Mouse (Mus musculus): Measurements from ENCODE around the gene Alox5. TPM values are rescaled to one million over a fixed set of nuclear protein-coding genes. Genes with fewer than 3 reads are reported as not detected.
A peak's percentile ranks its signal among the peaks of the same experiment; 100 is the strongest.

The Alox5 gene
- total RNA-seq, 2 experiments from 2014 or later, result 10.4 to 20.1 TPM

DNA sequence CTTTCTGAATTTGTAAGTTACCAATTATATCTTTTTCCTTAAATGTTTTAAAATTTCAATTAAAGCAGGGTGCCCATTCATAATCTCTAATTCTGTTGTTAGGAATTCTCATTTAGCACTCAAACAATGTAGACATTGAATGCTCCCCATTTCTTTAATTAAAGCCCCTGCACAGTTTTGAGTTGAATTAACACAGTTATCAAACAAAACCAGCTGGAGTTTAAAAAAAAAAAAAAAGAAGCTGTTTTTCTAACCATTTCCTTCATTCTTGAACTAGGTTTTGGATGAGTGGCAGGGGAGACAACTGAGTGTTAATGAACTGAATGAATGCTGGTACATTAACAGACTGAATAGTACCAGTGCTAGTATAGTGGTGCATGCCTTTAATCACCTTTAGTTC lies 71.5 kb downstream of the Alox5 start:
- no peak for ATAC-seq (replicated peaks; ENCODE audit: low FRiP score, poor library complexity, severe bottlenecking)

DNA sequence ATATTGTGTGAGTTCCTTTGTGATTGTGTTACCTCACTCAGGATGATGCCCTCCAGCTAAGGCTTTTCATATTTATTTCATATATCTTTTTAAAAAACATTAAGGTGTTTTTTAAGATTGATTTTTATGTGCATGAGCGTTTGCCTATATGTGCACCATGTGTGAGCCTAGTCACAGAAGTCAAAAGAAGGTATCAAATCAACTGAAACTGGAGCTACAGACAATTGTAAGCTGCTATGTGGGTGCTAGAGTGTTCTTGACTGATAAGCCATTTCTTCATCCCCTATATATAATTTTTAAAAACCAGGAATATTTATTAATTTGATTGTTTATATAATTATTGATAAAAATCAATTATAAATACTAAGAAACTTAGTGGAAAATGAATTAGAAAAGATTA lies 72.9 kb downstream of the Alox5 start:
- no peak for ATAC-seq (replicated peaks; ENCODE audit: low FRiP score, poor library complexity, severe bottlenecking)

DNA sequence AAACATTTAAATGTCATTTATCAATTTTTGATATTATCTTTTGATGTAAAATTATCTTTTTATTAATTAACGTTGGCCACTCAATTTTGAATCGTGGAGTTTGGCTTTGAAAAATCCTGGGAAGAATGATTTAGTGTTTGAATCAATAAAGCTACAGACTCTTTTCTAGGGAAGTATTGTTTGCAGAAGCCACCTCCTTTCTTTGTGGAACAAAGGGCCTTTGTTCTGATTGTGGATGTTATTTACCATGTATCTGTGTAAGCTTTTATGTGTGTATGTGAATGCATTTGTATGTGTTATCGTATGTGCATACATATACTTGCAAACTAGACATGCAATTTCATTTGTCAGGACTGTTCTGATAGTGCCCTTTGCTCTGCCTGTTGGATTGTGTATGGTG lies 74.5 kb downstream of the Alox5 start:
- ATAC-seq (replicated peaks; ENCODE audit: low FRiP score, poor library complexity, severe bottlenecking), result no peak

DNA sequence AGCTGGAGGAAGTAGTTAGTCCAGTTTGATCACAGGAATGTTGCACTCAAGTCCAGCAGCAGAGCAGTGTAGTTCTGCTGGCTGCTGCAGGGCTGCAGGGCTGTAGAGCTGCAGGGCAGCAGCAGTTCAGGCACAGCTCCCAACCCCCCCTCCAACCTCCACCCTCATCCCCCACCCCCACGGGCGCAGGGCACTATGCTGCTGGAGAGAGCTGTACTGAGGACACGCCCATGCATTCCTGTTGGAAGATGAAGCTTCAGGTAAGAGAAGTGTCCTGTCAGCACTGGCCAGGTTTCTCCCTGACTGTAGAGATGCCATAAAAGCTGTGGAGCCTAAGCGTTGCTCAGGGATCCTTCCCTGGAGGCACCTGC lies 74.9 kb downstream of the Alox5 start:
- ATAC-seq (replicated peaks; ENCODE audit: low FRiP score, poor library complexity, severe bottlenecking), result no peak

DNA sequence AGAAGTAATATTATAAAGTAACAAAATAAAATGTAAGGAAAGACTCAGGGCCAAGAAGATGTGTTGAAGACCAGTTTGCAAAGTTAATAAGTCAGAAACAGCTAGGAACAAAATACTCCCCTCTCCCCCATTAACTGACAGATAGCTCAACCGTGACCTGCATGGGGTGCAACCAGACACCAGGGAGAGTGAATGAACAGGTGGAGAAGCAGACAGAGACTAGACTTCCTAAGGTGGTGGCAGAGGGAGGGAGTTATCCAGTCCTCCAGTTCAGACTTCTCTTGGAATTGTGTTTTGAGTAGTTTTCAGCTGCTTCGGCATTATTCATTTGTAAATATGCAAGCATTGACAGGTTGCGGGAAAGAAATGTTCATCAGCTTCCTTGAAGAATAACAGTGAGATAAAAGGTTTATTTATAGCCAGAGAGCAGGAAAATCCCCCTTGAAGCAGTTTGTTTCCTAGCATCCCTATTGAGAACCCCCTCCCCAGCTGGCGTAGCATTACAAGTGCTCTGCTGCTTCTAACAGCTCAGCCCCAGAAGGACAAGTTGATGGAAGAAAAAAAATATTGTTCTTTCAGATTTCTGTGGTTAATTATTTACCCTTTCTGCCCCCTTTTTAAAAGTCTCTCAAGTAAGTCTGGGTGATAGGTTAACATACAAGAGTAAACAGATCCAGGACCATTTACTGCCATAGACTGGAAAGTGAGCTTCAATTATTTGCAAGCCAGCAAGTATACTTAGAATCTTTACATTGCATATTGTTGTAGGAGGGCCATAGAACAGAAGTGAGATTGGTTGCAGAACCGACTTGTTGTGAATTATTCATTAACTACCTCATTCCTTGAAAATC lies 75.6 kb downstream of the Alox5 start:
- ATAC-seq (replicated peaks; ENCODE audit: low FRiP score, poor library complexity, severe bottlenecking), result no peak

DNA sequence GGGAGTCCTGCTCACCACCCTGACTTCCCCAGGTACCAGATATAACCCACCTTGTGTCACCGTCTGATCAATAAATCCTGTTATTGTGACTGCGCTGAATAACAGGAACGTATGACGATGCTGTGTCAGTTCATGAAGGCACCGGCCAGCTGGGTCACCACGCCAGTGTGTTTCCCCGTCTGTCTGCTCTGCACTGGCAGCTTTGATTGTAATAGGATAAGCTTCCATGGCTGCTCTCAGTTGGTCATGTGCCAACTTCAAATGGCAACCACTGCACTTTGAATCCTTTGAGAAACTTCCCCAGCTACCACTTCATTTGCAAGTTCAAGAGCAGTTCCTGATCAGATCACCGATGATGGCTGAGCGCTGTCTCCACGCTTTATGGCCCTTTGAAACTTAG lies 77.4 kb downstream of the Alox5 start:
- ATAC-seq (replicated peaks; ENCODE audit: low FRiP score, poor library complexity, severe bottlenecking), result no peak

DNA sequence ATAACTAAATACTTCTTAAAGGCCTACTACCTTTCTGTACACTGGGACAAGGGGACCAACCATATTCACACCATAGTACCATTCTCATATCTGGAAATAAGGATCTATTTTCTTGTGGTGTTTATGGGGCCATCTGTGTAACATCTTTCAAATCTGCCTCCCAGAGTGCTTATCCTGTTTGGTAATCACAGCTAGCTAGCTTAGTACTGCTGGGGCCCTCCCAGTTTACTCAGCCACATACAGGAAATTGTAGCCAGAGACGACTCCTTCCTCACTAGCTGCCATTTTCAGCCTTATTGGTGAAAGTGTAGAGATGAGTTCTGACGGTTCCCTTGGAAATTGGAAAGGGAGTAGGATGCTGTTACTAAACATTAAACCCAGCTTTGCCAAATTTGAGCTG lies 79.4 kb downstream of the Alox5 start:
- no peak for ATAC-seq (replicated peaks; ENCODE audit: low FRiP score, poor library complexity, severe bottlenecking)

DNA sequence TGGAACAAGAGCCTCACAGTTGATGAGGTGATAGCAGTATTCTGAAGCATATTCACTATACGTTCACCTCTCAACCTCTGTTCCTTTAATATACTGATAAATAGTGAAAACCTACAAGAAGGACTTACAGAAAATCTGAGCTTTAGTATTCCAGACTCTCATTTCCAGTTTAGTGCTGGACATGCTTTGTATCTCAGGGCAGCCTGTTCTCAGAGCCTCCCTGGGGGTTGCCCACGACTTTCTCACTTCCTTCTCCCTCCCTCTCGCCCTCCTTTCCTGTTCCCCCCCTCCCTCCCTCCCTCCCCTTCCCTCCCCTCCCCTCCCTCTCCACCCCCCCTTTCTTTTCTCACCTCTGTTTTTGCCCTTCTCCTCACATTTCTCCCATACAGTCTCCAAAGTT lies 80.8 kb downstream of the Alox5 start:
- no peak for ATAC-seq (replicated peaks; ENCODE audit: low FRiP score, poor library complexity, severe bottlenecking)

DNA sequence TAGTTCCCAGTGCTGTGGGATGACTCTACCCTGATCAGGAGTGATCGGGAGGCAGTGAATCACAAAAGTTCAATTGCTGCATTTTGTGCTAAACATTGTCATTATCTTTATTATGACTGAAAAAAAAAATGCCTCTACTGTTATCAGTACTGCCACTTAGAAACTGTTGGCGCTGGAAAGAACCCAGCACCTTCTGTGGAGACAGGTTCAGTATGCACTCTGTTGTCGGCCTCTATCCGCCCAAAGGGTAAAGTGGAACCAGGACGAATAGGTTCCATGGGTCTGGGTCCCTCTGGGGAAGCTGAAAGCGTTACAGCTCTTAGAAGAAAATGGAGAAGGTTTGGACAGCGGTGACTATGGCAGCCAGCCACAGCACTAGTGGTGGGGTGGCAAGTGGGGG lies 82.1 kb downstream of the Alox5 start:
- no peak for ATAC-seq (replicated peaks; ENCODE audit: low FRiP score, poor library complexity, severe bottlenecking)

DNA sequence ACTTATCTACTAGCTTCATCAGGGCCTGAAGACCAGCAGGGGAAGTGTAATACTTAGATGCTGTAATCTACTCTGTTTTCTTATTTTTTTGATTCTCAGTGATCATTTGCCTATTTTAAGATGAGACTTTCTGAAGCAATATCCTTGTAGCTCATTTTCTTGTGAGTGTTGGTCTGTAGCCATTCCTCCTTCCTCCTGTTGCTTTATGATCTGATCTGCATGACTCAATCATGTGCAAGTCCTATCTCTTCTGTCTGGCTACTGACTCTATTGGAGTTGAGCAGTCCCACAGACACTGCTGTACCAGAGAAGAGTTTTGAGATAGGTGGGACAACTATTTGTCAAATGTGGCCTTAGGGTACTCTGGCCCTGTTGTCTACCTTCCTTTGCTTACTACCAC lies 86.4 kb downstream of the Alox5 start:
- no peak for ATAC-seq (replicated peaks; ENCODE audit: low FRiP score, poor library complexity, severe bottlenecking)

DNA sequence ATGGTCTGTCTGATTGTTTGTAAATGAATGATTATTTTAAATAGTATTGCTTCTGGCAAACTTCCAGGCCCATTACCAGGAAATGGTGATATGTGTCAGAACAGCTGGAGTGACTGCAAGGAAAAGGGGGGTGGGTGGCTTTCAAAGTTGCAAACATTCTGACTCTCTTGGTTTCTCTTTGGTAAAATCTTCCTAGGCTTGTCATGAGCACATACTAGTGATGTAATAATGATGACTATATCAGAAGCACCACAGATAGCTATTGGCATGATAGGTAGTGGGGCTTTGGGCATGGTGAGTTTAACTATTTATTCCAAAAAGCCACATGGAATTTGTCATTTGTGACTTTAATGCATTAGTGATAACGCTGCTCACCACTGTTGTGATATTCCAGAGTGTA lies 86.8 kb downstream of the Alox5 start:
- ATAC-seq (replicated peaks; ENCODE audit: low FRiP score, poor library complexity, severe bottlenecking), result no peak

DNA sequence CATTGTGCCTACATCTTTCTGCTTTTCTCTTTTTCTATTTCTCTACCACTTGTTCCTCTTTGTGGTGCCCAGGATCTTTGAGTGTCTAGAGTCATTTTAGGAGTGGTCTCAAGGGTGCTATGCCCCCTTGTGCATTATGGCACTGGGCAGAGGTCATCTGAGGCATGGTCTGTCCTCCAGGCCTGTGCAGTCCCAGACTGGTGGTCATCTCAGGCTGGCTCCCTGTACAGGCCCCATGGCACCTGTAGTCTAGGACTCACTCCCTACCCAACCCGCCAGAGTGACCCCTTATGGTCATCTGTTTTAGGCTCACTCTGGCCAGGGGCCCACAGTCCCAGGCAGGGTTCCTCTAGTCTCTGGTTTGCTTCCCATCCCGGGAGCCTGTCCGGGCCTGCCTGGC lies 89.5 kb downstream of the Alox5 start:
- no peak for ATAC-seq (replicated peaks; ENCODE audit: low FRiP score, poor library complexity, severe bottlenecking)

DNA sequence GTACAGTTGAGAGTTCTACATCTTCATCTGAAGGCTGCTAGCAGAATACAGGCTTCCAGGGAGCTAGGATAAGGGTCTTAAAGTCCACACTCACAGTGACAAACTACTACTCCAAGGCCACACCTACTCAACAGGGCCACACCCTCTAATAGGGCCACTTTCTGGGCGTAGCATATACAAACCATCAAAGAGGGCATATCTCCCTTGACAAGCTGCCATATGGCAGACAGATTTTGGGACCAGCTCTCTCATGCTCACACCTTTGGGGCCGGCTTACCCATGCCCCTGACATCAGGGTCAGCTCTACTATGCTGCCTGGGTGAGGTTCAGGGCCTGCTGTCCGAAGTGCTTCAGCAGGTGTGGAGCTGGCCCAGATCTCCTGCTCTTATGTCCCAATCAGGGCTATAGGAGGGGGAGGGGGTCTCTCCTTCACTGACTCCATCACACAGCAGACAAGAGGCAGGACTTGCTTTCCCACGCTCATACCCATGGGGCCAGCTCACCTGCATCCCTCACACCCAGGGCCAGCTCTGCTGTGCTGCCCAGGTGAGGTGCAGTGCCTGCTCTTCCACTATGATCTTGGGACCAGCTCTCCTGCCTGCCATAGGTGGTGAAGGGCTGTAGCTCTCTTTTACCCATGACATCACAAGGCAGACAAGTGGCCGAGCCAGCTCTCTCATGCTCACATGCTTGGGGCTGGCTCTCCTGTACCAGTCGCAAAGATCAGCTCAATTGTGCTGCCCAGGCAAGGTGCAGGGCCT lies 90.6 kb downstream of the Alox5 start:
- peak; percentile 96 for ATAC-seq (replicated peaks; ENCODE audit: low FRiP score, poor library complexity, severe bottlenecking)

DNA sequence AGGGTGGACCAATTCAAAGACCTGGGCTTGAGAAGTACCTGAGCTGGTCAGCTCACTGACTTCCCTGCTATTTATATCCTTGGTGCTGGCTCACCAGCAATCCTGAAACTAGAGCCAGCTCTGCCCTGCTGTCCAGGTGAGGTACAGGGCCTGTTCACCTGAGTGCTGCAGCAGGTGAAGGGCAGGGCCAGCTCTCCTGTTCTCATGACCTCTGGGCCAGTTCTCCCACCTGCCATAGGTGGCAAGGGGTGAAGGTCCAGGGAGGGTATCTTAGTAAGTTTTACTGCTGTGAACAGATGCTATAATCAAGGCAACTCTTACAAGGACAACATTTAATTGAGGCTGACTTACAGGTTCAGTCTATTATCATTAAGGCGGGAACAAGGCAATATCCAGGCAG lies 91.2 kb downstream of the Alox5 start:
- ATAC-seq (replicated peaks; ENCODE audit: low FRiP score, poor library complexity, severe bottlenecking), result peak; percentile 47

DNA sequence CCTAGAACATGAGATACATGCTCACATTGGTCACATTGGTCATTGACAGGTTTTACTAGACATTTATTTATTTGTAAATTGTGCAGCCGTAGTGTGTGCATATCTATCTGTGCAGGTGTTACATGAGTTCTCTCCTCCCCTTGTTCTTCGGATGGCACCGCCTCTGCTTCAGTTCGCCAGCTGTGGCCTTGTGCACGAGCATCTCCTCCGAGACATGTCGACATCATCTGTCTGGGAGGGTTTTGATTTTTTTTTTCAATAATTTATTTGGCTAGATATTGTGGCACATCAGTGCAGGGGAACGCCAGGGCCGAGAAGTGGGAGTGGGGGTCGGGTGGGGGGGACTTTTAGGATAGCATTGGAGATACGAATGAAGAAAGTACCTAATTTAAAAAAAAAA lies 93.0 kb downstream of the Alox5 start:
- no peak for ATAC-seq (replicated peaks; ENCODE audit: low FRiP score, poor library complexity, severe bottlenecking)

DNA sequence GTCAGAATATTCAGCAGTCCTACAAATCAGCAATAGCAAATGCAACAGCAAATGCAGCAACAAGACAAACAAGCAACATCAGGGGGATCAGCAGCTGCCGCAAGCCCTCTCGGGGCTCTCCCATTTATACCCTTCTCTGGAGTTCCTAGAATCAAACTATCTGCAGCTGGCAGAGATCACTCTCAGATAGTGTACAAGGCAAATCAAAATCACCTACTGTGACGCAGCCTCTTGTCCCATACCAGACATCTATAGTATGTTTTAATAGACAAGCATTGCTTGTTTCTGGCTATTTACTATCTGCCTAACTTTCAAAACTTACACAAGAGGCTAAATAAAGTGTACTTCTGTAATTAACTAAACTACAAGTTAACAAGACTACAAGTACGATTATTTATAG lies 99.0 kb downstream of the Alox5 start:
- ATAC-seq (replicated peaks; ENCODE audit: low FRiP score, poor library complexity, severe bottlenecking), result no peak

DNA sequence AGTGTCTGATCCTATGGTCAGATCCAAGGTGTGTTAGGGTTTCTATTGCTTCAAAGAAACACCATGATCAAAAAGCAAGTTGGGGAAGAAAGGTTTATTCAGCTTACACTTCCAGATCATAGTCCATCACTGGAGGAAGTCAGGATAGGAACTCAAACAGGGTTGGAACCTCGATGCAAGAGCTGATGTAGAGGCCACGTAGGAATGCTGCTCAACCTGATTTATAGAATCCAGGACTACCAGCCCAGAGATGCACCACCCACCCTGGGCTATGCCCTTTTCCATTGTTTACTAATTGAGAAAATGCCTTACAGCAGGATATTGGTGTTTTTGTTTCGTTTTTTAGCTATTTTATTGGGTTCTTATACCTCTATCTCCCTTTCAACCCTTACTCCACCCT lies 99.5 kb downstream of the Alox5 start:
- ATAC-seq (replicated peaks; ENCODE audit: low FRiP score, poor library complexity, severe bottlenecking), result no peak

Other genes with a start within 250 kb of the Alox5 start
- gene Zfand4, start 197.0 kb downstream of the Alox5 start, total RNA-seq (2015; ENCODE audit: low replicate concordance), result 5.0 and 11.5 TPM in 2 replicates
- 10.0 and 27.3 TPM in 2 replicates for gene Zfand4, start 197.0 kb downstream of the Alox5 start, total RNA-seq (2017; ENCODE audit: low replicate concordance)
- gene March8, start 123.2 kb downstream of the Alox5 start, total RNA-seq (2015; ENCODE audit: low replicate concordance), result 417 and 504 TPM in 2 replicates
- 368 and 504 TPM in 2 replicates for gene March8, start 123.2 kb downstream of the Alox5 start, total RNA-seq (2017; ENCODE audit: low replicate concordance)
- gene Olfr211, start 27.9 kb upstream of the Alox5 start, total RNA-seq (2015; ENCODE audit: low replicate concordance), result not detected in 2 replicates
- not detected in 2 replicates for gene Olfr211, start 27.9 kb upstream of the Alox5 start, total RNA-seq (2017; ENCODE audit: low replicate concordance)
- gene Olfr212, start 45.3 kb upstream of the Alox5 start, total RNA-seq (2015; ENCODE audit: low replicate concordance), result not detected in 2 replicates
- not detected in 2 replicates for gene Olfr212, start 45.3 kb upstream of the Alox5 start, total RNA-seq (2017; ENCODE audit: low replicate concordance)
- gene Olfr213, start 77.3 kb upstream of the Alox5 start, total RNA-seq (2015; ENCODE audit: low replicate concordance), result not detected in 2 replicates
- not detected in 2 replicates for gene Olfr213, start 77.3 kb upstream of the Alox5 start, total RNA-seq (2017; ENCODE audit: low replicate concordance)
- not detected in 2 replicates for gene Gm5580, start 90.0 kb upstream of the Alox5 start, total RNA-seq (2015; ENCODE audit: low replicate concordance)
- 0.15 TPM in 1 of 2 replicates, not detected in the other for gene Gm5580, start 90.0 kb upstream of the Alox5 start, total RNA-seq (2017; ENCODE audit: low replicate concordance)
- gene Olfr214, start 93.1 kb upstream of the Alox5 start, total RNA-seq (2015; ENCODE audit: low replicate concordance), result not detected in 2 replicates
- not detected in 2 replicates for gene Olfr214, start 93.1 kb upstream of the Alox5 start, total RNA-seq (2017; ENCODE audit: low replicate concordance)
- gene Olfr215, start 123.0 kb upstream of the Alox5 start, total RNA-seq (2015; ENCODE audit: low replicate concordance), result not detected in 2 replicates
- not detected in 2 replicates for gene Olfr215, start 123.0 kb upstream of the Alox5 start, total RNA-seq (2017; ENCODE audit: low replicate concordance)
- 20.2 and 29.8 TPM in 2 replicates for gene Zfp422, start 167.8 kb upstream of the Alox5 start, total RNA-seq (2015; ENCODE audit: low replicate concordance)
- 5.5 and 6.3 TPM in 2 replicates for gene Zfp422, start 167.8 kb upstream of the Alox5 start, total RNA-seq (2017; ENCODE audit: low replicate concordance)
- not detected in 2 replicates for gene Depp1, start 189.4 kb upstream of the Alox5 start, total RNA-seq (2015; ENCODE audit: low replicate concordance)
- 2.8 TPM in 1 of 2 replicates, not detected in the other for gene Depp1, start 189.4 kb upstream of the Alox5 start, total RNA-seq (2017; ENCODE audit: low replicate concordance)
- gene Rassf4, start 212.8 kb upstream of the Alox5 start, total RNA-seq (2015; ENCODE audit: low replicate concordance), result 28.1 and 28.8 TPM in 2 replicates
- 6.9 and 11.4 TPM in 2 replicates for gene Rassf4, start 212.8 kb upstream of the Alox5 start, total RNA-seq (2017; ENCODE audit: low replicate concordance)